Mouse (Mus musculus) induced T-regulatory cell, adult 2 months (primary cell): Measurements from ENCODE around the gene Vwce.

Source experiments
- DNase-seq: peaks from one replicate; pipeline ENCODE4 v3.0.0-alpha.2; 2012; ENCODE audit warnings: low read depth

The Vwce gene

DNA sequence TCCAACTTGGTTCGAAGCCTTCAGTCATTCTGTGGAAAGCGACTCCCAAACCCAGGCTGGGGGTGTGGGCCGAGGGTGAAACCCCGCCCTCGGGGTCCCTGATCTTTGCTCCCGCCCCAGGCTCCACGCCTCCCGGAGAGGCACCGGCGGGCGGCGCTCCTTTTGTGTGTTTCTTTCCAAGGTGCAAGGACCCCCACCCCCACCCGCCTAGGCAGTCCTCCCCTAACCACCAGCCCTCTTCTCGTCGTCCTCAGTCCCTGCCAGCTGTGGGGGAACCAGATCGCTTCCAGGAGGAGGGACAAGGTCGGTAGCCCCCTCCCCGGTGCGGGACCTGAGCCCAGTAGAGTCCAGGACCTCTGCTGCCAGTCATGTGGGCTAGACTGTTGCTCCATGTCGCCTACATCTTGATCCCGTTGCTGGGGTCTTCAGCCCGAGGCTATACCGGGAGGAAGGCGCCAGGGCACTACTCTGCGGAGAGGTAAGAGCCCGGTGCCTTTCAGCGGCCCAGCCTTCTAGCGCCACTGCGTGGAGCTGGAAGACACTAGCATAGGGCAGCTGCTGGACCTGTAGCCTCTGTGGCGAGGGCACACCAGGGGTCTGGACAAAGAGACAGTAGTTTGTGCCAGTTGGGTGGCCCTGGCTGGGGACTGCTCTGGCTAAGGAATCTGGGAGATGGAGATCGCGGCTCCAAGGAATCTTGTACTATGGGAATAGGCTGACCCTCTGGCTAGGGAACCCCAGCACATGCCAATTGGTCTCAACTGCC, at the start of gene Vwce:
Vwce (plus strand) TSS at position 108 of the 766 bp plus-strand sequence.
- peak; percentile 22 for DNase-seq

GRCm38 (mm10) chr19:10585112-10585511, 48.9 kb upstream of the Vwce start:
- DNase-seq = peak; percentile 24

GRCm38 (mm10) chr19:10587231-10587630, 46.8 kb upstream of the Vwce start:
- no peak for DNase-seq

DNA sequence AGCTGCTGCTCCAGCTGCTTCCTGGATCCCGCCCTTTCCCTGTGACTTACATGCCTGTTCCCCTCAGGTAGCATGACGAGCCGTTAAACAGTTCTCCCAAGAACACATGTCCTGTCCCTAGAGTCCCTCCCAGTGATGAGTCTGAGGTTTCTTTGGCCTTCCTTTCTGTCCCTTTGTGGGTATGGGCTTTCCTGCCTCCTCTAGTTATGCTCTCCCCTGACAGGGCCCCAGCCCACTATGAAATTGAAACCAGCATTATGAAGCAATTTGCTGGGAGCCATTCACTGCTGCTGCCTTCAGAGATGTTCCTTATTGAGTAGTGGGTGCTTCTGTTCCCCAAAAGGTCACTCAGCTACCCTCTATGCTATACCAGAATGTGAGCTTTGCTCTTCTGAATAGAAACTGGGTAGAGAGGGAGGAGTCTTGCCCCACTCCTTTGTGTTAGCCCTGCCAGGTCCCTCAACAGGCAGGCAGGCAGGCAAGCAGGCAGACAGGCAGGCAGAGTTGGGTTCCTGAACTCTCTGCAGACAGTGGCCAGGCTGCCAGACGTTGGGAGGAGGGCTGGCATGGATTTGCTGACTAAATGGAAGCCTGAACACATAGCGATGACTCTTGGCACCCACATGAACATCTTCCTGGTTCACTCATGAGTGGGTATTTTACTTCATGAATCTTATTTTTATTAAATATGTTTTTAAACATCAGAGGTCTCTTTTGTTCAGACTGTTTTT, 44.7 kb upstream of the Vwce start:
- DNase-seq = no peak

- DNase-seq = no peak
Measured at GRCm38 (mm10) chr19:10590301-10590700, 43.7 kb upstream of the Vwce start.

DNA sequence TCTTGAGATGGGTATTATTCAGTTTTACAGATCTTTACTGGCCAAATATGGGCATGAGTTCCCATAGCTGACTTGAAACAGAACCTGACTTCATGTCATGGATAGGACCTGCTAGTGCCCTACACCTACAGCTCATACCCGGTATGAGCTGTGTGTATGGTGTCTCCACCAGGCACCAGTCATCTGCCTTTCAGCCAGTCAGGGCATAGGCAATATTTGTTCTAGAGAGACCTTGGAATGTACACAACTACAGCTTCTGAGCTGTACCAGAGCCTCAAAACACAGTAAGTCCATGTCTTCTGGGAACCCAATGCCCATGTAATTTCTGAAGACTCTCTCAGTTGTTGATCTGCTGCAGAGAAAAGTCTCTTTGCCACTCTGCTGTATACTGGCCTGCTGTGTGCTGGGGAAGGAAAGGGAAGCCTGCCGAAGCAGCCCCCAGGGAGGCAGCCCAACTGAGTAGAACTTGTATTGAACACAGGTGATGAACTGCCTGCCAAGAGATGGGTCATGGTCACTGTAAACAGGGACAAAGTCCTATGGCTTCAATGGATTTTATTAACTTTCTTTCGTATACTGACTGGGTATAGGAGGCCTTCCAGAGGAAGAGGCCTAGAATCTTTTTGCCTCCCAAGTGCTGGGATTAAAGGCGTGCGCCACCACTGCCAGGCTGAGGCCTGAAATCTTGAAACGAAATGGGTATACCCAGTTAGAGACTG, 42.2 kb upstream of the Vwce start:
- no peak for DNase-seq

GRCm38 (mm10) chr19:10598188-10598587, 35.8 kb upstream of the Vwce start:
- DNase-seq = peak; percentile 59

DNA sequence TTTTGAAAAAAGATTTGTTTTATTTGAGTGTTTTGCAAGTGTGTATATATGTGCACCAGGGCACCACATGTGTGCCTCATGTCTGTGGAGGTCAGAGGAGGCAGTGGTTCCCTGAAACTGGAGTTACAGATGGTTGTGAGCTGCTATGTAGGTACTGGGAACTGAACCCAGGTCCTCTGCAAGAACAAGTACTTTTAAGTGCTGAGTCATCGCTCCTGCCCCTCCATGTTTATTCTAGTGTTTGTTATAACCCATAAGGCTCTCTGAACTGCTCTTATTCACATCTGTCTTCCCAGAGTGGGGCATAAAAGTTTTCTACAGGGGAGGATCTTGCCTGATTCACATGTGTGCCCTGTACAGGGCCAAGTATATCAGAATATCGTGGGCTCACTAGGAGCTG, 34.4 kb upstream of the Vwce start:
- DNase-seq = no peak

DNA sequence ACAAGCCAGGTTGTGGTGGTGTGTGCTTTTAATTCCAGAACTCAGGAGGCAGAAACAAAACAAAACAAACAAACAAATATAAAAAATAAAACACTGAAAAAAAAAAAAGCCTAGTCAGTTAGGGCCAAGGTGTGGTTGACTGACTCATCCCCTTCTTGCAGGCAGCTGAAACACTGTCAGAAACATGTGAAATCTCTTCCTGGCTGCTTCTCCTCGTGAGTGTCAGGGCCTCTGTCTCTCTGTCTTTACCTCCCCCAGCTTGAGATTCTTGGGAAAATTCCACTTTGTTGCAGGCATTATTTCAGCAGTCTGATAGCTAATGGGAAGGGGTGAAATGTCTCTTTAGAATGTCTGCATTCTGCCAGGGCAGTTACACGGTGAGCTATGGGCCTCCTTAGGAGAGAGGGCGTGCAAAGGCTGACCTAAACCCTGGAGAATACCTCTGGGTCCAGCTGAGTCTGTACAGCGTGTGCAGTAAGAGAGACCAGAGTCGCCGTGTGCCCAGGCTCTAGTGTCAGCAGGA, 31.7 kb upstream of the Vwce start:
- no peak for DNase-seq

DNA sequence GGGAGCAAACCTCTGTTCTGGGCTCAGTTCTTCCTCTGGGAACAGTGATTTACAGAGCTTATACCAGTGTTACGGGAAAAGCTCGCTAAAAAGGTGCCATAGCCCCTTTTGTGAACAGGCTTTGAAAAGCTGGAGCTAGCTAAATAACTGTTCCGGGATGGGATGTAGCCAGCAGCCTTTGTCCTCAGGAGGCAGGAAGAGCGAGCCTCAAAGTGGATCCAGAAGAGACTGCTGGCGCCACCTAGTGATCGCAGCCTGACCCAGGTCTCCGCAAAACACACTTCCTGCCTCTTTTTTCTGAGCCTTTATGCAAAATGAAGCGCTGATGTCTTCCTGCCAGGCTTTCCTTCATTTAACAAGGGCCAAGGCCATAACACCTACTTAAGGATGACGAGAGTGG, 31.2 kb upstream of the Vwce start:
- DNase-seq = peak; percentile 96

GRCm38 (mm10) chr19:10603660-10604523, 30.1 kb upstream of the Vwce start:
- DNase-seq = peak; percentile 41

DNA sequence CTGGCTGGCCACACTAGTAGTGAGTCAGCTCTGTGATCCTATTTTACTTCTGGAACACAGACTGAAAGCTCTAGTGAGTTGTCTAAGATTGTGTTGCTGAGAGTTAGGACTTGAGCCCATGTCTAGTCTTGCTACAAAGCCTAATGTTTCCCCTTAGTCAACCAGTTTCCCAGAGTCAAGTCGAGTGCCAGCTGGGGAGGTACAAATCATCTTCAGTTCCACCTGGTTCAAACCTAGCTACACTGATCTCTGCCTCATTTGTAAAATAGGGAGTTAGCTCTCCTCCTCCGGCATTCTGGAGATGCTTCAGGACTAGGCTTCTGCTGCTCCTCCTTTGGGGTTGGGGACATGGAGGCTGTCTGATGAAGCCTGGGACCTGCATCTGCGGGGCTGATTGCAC, 29.5 kb upstream of the Vwce start:
- no peak for DNase-seq

DNA sequence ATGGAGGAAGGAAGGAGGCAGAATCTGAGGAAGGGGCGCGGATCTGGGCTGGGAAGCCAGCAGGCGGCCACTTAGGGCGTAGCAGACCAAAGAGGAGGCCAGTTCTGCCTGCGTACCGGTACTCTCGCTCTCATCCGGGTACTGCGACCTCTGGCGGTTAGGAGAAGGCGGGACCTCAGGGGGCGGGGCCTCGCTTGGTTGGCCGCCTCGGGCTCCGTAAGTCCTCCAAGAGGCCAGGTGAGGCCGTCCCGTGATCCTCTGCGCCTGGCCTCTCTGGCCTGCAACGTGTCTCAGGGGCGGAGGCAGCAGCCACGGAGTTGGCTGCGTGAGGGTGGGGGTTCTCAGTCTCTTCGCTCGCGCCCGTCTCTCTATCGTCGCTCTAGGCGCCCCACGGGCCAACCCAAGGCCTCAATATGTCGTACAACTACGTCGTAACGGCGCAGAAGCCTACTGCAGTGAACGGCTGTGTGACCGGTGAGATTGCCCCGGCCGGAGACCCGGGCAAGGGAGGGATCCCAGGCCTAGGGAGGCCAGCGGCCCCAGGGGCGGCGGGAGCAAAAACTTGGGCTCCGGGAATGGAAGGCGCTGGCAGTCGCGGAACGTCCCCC, 28.6 kb upstream of the Vwce start, which contains the start of the genes Ddb1 and Tkfc:
Ddb1 (plus strand) TSS at position 35 of the 608 bp plus-strand sequence.
Tkfc (minus strand) TSS at position 362 of the 608 bp plus-strand sequence.
- DNase-seq = peak; percentile 99

DNA sequence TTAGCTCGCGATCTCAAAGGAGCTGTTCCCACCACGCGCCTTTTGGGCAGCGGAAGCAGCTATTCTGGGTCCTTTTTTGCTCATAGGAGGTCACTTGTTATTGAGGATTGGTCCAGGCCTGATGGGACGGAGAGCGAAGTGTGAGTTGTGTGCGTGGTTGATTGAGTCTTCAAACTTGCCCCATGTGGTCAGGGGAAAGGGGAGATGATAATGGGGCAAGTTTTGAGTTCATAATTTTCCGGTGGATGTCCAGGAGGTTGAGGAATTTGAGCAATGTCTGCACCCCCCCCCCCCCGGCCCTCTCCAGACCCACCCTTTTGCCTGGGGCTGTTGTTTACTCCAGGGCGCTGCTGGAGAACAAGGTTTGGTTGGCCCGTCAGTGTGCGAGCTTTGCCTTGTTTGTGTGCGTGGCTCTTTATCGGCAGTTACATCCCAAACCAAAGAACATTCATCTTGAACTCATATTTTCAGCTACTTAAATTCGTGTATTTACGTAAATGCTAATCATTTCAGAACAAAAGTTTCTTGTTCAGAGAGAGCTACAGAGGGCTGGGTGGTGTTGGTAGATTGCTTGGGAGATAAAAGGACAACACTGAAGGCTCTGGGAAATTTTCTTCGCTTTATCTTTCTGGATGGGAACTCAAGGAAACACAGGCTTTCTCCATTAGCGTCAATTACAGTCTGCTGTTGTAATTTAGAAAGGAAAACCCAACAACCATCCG, 28.0 kb upstream of the Vwce start:
- DNase-seq = peak; percentile 55

- no peak for DNase-seq
Measured at GRCm38 (mm10) chr19:10608573-10609240, 25.3 kb upstream of the Vwce start.

DNA sequence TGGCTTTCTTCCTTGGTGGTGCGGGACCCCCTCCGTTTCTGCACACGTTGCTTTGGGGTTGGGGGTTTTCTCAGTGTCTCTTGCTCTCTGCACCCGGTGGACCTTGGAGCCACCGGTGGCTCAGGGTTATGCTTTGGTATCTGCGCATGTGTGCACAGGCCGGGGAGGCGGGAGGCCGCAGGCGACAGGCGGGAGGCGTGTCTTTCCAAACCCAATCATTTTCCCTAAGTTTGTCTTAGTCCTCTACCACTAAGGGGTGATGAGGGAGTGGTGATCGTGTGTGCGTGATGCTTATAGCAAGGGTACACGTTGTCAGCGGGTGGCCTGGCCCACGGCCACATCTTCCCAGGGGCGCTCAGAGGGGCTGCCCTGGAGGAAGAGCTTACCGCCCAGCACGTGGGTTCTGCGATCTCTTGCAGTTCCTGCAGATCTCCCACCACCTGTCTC, 882 bp downstream of the Vwce start:
- peak; percentile 21 for DNase-seq

DNA sequence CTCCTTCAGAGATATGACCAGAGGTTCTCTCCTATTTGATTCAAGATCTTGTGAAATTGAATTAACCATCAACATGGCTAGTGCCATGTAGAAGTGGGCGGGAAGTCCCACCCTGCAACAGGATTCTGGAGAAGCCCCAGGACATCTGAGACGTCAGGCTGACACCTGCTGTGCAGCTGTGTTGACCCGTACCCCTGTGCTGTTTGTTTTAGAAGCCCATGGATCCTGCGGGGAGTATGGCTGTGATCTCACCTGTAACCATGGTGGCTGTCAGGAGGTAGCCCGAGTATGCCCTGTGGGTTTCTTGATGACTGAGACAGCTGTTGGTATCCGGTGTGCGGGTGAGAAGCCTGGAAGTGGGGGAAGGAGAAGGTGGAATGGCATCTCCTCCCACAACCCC, 3.8 kb downstream of the Vwce start:
- DNase-seq = no peak

DNA sequence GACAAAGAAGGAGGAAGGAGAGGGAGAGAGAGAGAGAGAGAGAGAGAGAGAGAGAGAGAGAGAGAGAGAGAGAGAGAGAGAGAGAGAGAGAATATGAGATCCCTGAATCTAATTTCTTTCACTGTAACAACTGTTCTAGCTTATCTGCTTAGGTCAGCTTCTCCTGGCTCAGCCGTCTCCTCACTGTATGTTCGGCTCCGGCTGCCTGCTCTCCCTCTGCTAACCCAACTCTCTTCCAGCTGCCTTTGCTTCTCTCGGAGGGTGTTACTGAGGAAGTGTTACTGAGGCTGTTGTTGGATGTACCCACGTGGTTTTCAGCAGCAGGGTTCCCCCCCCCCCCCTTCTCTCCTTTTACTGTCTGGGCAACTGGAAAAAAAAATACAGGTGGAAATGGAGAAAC, 6.1 kb downstream of the Vwce start:
- DNase-seq = no peak

GRCm38 (mm10) chr19:10640589-10641378, 6.8 kb downstream of the Vwce start:
- no peak for DNase-seq
